Comparison of ENCODE assay signal across 31 mouse cellular contexts in the genomic region with DNA sequence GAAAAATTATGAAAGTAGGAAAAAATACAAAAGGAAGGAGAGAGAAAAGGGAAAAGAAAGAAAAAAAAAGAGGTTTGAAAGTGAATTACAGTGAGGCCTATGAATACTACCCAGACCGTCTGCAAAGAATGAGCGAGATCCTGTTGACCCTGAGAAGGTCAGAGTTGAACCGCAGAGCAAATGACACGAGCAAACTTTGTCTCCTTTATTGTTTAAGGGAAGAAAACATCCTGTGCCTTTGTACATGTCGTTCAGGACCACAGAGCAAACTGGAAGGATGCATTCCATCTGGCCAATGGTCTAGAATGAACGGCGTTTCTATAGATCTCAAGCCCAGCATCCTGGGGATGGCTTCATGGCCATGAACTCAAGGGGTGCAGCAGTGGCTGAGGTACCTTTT.
DNase-seq lines count a peak whose midpoint lies in the region; ATAC-seq and TF ChIP-seq lines count a peak whose summit lies in the region.
"Had no signal": no experiment of that assay in that cellular context is flagged by ENCODE, and none has a peak within 500 bp of the region (broad histone marks: within the 10 kb centered on the region; RNA-seq: fewer than 3 reads in every experiment).

No protein-coding gene starts in this region.

- WGBS in intestine, embryonic 14.5 days = 51% methylated on average over 7 of the region's 7 CpGs
- 53% methylated on average over 7 of the region's 7 CpGs for WGBS in intestine, embryonic 16.5 days
- WGBS in kidney, postnatal 0 days = 21% methylated on average over 7 of the region's 7 CpGs
- 49% methylated on average over 7 of the region's 7 CpGs for WGBS in embryonic facial prominence, embryonic 10.5 days
- WGBS in midbrain, embryonic 11.5 days = 55% methylated on average over 7 of the region's 7 CpGs

- H3K4me2 ChIP-seq in intestine, embryonic 14.5 days (ENCODE audit: low read length) = no peak overlapping the region
- no peak overlapping the region for H3K4me2 ChIP-seq in intestine, embryonic 16.5 days (ENCODE audit: low read depth, low read length)
- H3K4me2 ChIP-seq in kidney, postnatal 0 days (ENCODE audit: low read length) = no peak overlapping the region
- no peak overlapping the region for H3K4me2 ChIP-seq in midbrain, embryonic 11.5 days
- H3K4me2 ChIP-seq: embryonic facial prominence, embryonic 15.5 days; forebrain, embryonic 12.5 days; heart, embryonic 15.5 days; hindbrain, embryonic 13.5 days; limb, embryonic 15.5 days; liver, embryonic 13.5 days; midbrain, embryonic 13.5 days had no signal

- H3K27me3 ChIP-seq in intestine, embryonic 14.5 days (replicated peaks; ENCODE audit: control insufficient read depth, insufficient read depth, low read length) = no peaks in the 10 kb centered on the region
- no peaks in the 10 kb centered on the region for H3K27me3 ChIP-seq in intestine, embryonic 16.5 days (replicated peaks; ENCODE audit: control insufficient read depth, insufficient read depth, low read length)
- no peaks in the 10 kb centered on the region for H3K27me3 ChIP-seq in kidney, postnatal 0 days (ENCODE audit: insufficient read depth, low read length)
- no peaks in the 10 kb centered on the region; the same call in 1 of the 2 replicates for H3K27me3 ChIP-seq in embryonic facial prominence, embryonic 10.5 days (replicated peaks; ENCODE audit: low read depth, poor library complexity, severe bottlenecking)
- no peaks in the 10 kb centered on the region for H3K27me3 ChIP-seq in midbrain, embryonic 11.5 days (ENCODE audit: control insufficient read depth, insufficient read depth, low read length)
- H3K27me3 ChIP-seq: embryonic facial prominence, embryonic 15.5 days; forebrain, embryonic 12.5 days; hindbrain, embryonic 13.5 days; limb, embryonic 15.5 days; liver, embryonic 13.5 days; megakaryocyte, embryonic 14.5 days; midbrain, embryonic 13.5 days had no signal

- ATAC-seq in intestine, embryonic 14.5 days (replicated peaks; ENCODE audit: low FRiP score, low TSS enrichment, low read depth) = no peak
- no peak for ATAC-seq in intestine, embryonic 16.5 days
- ATAC-seq in kidney, postnatal 0 days (replicated peaks; ENCODE audit: low FRiP score, low read depth) = no peak
- ATAC-seq in midbrain, embryonic 11.5 days (ENCODE audit: low FRiP score) = no peak
- ATAC-seq: lung, postnatal 0 days; midbrain, embryonic 13.5 days had no signal

- no peak for TF ChIP-seq CTCF in kidney, postnatal 0 days (IDR thresholded peaks at IDR 0.05; ENCODE audit: low read depth)

- no peak overlapping the region for H3K27ac ChIP-seq in intestine, embryonic 14.5 days (ENCODE audit: low read depth)
- H3K27ac ChIP-seq in intestine, embryonic 16.5 days (ENCODE audit: low read length) = no peak overlapping the region
- no peak overlapping the region for H3K27ac ChIP-seq in kidney, postnatal 0 days
- H3K27ac ChIP-seq in embryonic facial prominence, embryonic 10.5 days (replicated peaks) = peak overlapping the region; percentile 57; the same call in 1 of the 2 replicates
- H3K27ac ChIP-seq in midbrain, embryonic 11.5 days (ENCODE audit: low read depth, low read length) = no peak overlapping the region
- H3K27ac ChIP-seq: embryonic facial prominence, embryonic 15.5 days; forebrain, embryonic 12.5 days; heart, embryonic 15.5 days; hindbrain, embryonic 13.5 days; limb, embryonic 15.5 days; liver, embryonic 13.5 days; midbrain, embryonic 13.5 days had no signal

- H3K9ac ChIP-seq in intestine, embryonic 14.5 days (ENCODE audit: low read length) = no peak overlapping the region
- H3K9ac ChIP-seq in intestine, embryonic 16.5 days (ENCODE audit: low read depth, low read length) = no peak overlapping the region
- H3K9ac ChIP-seq in kidney, postnatal 0 days (ENCODE audit: low read depth, low read length) = no peak overlapping the region
- H3K9ac ChIP-seq in midbrain, embryonic 11.5 days (ENCODE audit: low read length) = no peak overlapping the region
- H3K9ac ChIP-seq: embryonic facial prominence, embryonic 15.5 days; forebrain, embryonic 12.5 days; heart, embryonic 15.5 days; hindbrain, embryonic 13.5 days; limb, embryonic 15.5 days; liver, embryonic 13.5 days; midbrain, embryonic 13.5 days had no signal

- no peaks in the 10 kb centered on the region for H3K36me3 ChIP-seq in intestine, embryonic 14.5 days (ENCODE audit: control insufficient read depth, insufficient read depth, low read length)
- H3K36me3 ChIP-seq in intestine, embryonic 16.5 days (ENCODE audit: control insufficient read depth, insufficient read depth, low read length) = no peaks in the 10 kb centered on the region
- H3K36me3 ChIP-seq in kidney, postnatal 0 days (ENCODE audit: insufficient read depth, low read length) = no peaks in the 10 kb centered on the region
- no peaks in the 10 kb centered on the region for H3K36me3 ChIP-seq in embryonic facial prominence, embryonic 10.5 days (replicated peaks)
- H3K36me3 ChIP-seq in midbrain, embryonic 11.5 days (ENCODE audit: control insufficient read depth, insufficient read depth, low read length) = no peaks in the 10 kb centered on the region
- H3K36me3 ChIP-seq: embryonic facial prominence, embryonic 15.5 days; forebrain, embryonic 12.5 days; G1E; heart, embryonic 15.5 days; hindbrain, embryonic 13.5 days; limb, embryonic 15.5 days; liver, embryonic 13.5 days; midbrain, embryonic 13.5 days had no signal

- peak; percentile 40 for DNase-seq in embryo, embryonic 10.5 days (ENCODE audit: low spot score)
- DNase-seq in embryo, embryonic 9.5 days (ENCODE audit: extremely low spot score) = no peak
- DNase-seq in intestine, embryonic 14.5 days (ENCODE audit: low spot score) = peak; percentile 39
- DNase-seq in kidney, postnatal 0 days (ENCODE audit: low spot score) = peak; percentile 58
- no peak for DNase-seq in kidney, postnatal 10 days
- no peak for DNase-seq in embryonic facial prominence, embryonic 10.5 days (ENCODE audit: low spot score)
- no peak for DNase-seq in midbrain, embryonic 11.5 days (ENCODE audit: low spot score, missing footprints)
- DNase-seq: adrenal gland, adult 8-10 months; cerebellum, adult 2 months; cerebellum, postnatal 14 days; gastrocnemius, postnatal 25 days; heart, postnatal 36 days; layer of hippocampus, postnatal 36 days; left cerebral cortex, postnatal 4 days; liver, embryonic 13.5 days; lung, adult 18-20 months; lung, postnatal 4 days; retina, postnatal 1 day; right cerebral cortex, postnatal 14 days; thymus, adult 18-20 months; thymus, postnatal 25 days had no signal

- no peak overlapping the region for H3K4me3 ChIP-seq in intestine, embryonic 14.5 days (ENCODE audit: low read depth, low read length)
- H3K4me3 ChIP-seq in intestine, embryonic 16.5 days (ENCODE audit: low read length) = no peak overlapping the region
- no peak overlapping the region for H3K4me3 ChIP-seq in kidney, postnatal 0 days (replicated peaks; ENCODE audit: low read depth, low read length)
- no peak overlapping the region for H3K4me3 ChIP-seq in embryonic facial prominence, embryonic 10.5 days
- no peak overlapping the region for H3K4me3 ChIP-seq in midbrain, embryonic 11.5 days (ENCODE audit: low read depth, low read length)
- H3K4me3 ChIP-seq: embryonic facial prominence, embryonic 15.5 days; forebrain, embryonic 12.5 days; heart, embryonic 15.5 days; hindbrain, embryonic 13.5 days; limb, embryonic 15.5 days; liver, embryonic 13.5 days; megakaryocyte, embryonic 14.5 days; midbrain, embryonic 13.5 days had no signal

- H3K4me1 ChIP-seq in intestine, embryonic 14.5 days (replicated peaks; ENCODE audit: control insufficient read depth, insufficient read depth, low read length) = peaks cover 23% of the 10 kb centered on the region; the same call in 1 of the 2 replicates
- H3K4me1 ChIP-seq in intestine, embryonic 16.5 days (ENCODE audit: control insufficient read depth, insufficient read depth, low read length) = peaks cover 3% of the 10 kb centered on the region; the same call in 1 of the 2 replicates
- H3K4me1 ChIP-seq in kidney, postnatal 0 days (replicated peaks; ENCODE audit: insufficient read depth, low read length) = peaks cover 8% of the 10 kb centered on the region; the same call in 1 of the 2 replicates
- peaks cover 43% of the 10 kb centered on the region for H3K4me1 ChIP-seq in embryonic facial prominence, embryonic 10.5 days
- H3K4me1 ChIP-seq in midbrain, embryonic 11.5 days (ENCODE audit: control insufficient read depth, insufficient read depth, low read length) = no peaks in the 10 kb centered on the region
- H3K4me1 ChIP-seq: forebrain, embryonic 12.5 days; liver, embryonic 13.5 days; megakaryocyte, embryonic 14.5 days had no signal

- no peaks in the 10 kb centered on the region for H3K9me3 ChIP-seq in intestine, embryonic 14.5 days (ENCODE audit: control insufficient read depth, low read length)
- no peaks in the 10 kb centered on the region for H3K9me3 ChIP-seq in intestine, embryonic 16.5 days (ENCODE audit: control insufficient read depth, low read length)
- no peaks in the 10 kb centered on the region for H3K9me3 ChIP-seq in kidney, postnatal 0 days (replicated peaks; ENCODE audit: low read length)
- no peaks in the 10 kb centered on the region for H3K9me3 ChIP-seq in embryonic facial prominence, embryonic 10.5 days
- H3K9me3 ChIP-seq in midbrain, embryonic 11.5 days (ENCODE audit: control insufficient read depth, low read length) = no peaks in the 10 kb centered on the region
- H3K9me3 ChIP-seq: embryonic facial prominence, embryonic 15.5 days; forebrain, embryonic 12.5 days; heart, embryonic 15.5 days; hindbrain, embryonic 13.5 days; limb, embryonic 15.5 days; liver, embryonic 13.5 days; midbrain, embryonic 13.5 days had no signal

Comparison
In these comparisons a context has a peak if more than half of its experiments do, and no peak if none do; other contexts are left out.
1. DNase-seq: peak in embryo, embryonic 10.5 days (single experiment), intestine, embryonic 14.5 days (single experiment) and kidney, postnatal 0 days (single experiment); none in embryo, embryonic 9.5 days (single experiment), kidney, postnatal 10 days (single experiment), embryonic facial prominence, embryonic 10.5 days (single experiment) and midbrain, embryonic 11.5 days (single experiment).